Mouse (Mus musculus): ENCODE measurements around the gene Fbf1. TPM values are rescaled to one million over a fixed set of nuclear protein-coding genes. Genes with fewer than 3 reads are reported as not detected.

The Fbf1 gene
- polyA plus RNA-seq, 1 experiment from 2014 or later, result 73.5 TPM

Other genes starting within 250 kb of the Fbf1 start
- gene Sap30bp, start 234.9 kb downstream of the Fbf1 start, polyA plus RNA-seq (2015; fragmentation: Nextera tagmentation; extraction: Ambion mirVana), result 53.3 and 53.6 TPM in 2 replicates
- gene Recql5, start 234.7 kb downstream of the Fbf1 start, polyA plus RNA-seq (2015; fragmentation: Nextera tagmentation; extraction: Ambion mirVana), result 24.6 and 29.2 TPM in 2 replicates
- gene Itgb4, start 193.5 kb downstream of the Fbf1 start, polyA plus RNA-seq (2015; fragmentation: Nextera tagmentation; extraction: Ambion mirVana), result 0.52 and 0.69 TPM in 2 replicates
- 58.9 and 64.2 TPM in 2 replicates for gene Galk1, start 155.4 kb downstream of the Fbf1 start, polyA plus RNA-seq (2015; fragmentation: Nextera tagmentation; extraction: Ambion mirVana)
- 2,534 and 2,591 TPM in 2 replicates for gene H3f3b, start 140.2 kb downstream of the Fbf1 start, polyA plus RNA-seq (2015; fragmentation: Nextera tagmentation; extraction: Ambion mirVana)
- gene Unk, start 137.8 kb downstream of the Fbf1 start, polyA plus RNA-seq (2015; fragmentation: Nextera tagmentation; extraction: Ambion mirVana), result 40.4 and 40.8 TPM in 2 replicates
- 0.70 and 0.80 TPM in 2 replicates for gene Unc13d, start 90.2 kb downstream of the Fbf1 start, polyA plus RNA-seq (2015; fragmentation: Nextera tagmentation; extraction: Ambion mirVana)
- gene Wbp2, start 81.2 kb downstream of the Fbf1 start, polyA plus RNA-seq (2015; fragmentation: Nextera tagmentation; extraction: Ambion mirVana), result 138 and 144 TPM in 2 replicates
- 7.0 and 7.7 TPM in 2 replicates for gene Trim47, start 41.0 kb downstream of the Fbf1 start, polyA plus RNA-seq (2015; fragmentation: Nextera tagmentation; extraction: Ambion mirVana)
- gene Trim65, start 37.0 kb downstream of the Fbf1 start, polyA plus RNA-seq (2015; fragmentation: Nextera tagmentation; extraction: Ambion mirVana), result 1.6 and 1.9 TPM in 2 replicates
- 77.7 and 78.5 TPM in 2 replicates for gene Mrpl38, start 29.3 kb downstream of the Fbf1 start, polyA plus RNA-seq (2015; fragmentation: Nextera tagmentation; extraction: Ambion mirVana)
- 81.5 and 91.7 TPM in 2 replicates for gene Ten1, start 30.7 kb upstream of the Fbf1 start, polyA plus RNA-seq (2015; fragmentation: Nextera tagmentation; extraction: Ambion mirVana)
- gene Acox1, start 30.9 kb upstream of the Fbf1 start, polyA plus RNA-seq (2015; fragmentation: Nextera tagmentation; extraction: Ambion mirVana), result 51.3 and 54.5 TPM in 2 replicates
- 0.19 and 0.33 TPM in 2 replicates for gene Evpl, start 69.9 kb upstream of the Fbf1 start, polyA plus RNA-seq (2015; fragmentation: Nextera tagmentation; extraction: Ambion mirVana)
- 68.9 and 71.5 TPM in 2 replicates for gene Srp68, start 106.1 kb upstream of the Fbf1 start, polyA plus RNA-seq (2015; fragmentation: Nextera tagmentation; extraction: Ambion mirVana)
- 0.29 TPM in 1 of 2 replicates, not detected in the other for gene Galr2, start 112.8 kb upstream of the Fbf1 start, polyA plus RNA-seq (2015; fragmentation: Nextera tagmentation; extraction: Ambion mirVana)
- 109 and 114 TPM in 2 replicates for gene Exoc7, start 139.1 kb upstream of the Fbf1 start, polyA plus RNA-seq (2015; fragmentation: Nextera tagmentation; extraction: Ambion mirVana)
- 9.5 and 14.7 TPM in 2 replicates for gene Foxj1, start 167.2 kb upstream of the Fbf1 start, polyA plus RNA-seq (2015; fragmentation: Nextera tagmentation; extraction: Ambion mirVana)
- gene Rnf157, start 244.9 kb upstream of the Fbf1 start, polyA plus RNA-seq (2015; fragmentation: Nextera tagmentation; extraction: Ambion mirVana), result 53.4 and 55.6 TPM in 2 replicates

Data from forebrain, embryonic 15.5 days (tissue).